Mouse (Mus musculus) forebrain, embryonic 11.5 days (tissue): ENCODE measurements around the gene Unc50. TPM values are rescaled to one million over a fixed set of nuclear protein-coding genes. Genes with fewer than 3 reads are reported as not detected.

Source experiments
- ATAC-seq: fragments of 200-750 bp; cut with Nextera tagmentation; replicated peaks from 2 replicates; pipeline ENCODE4 v1.8.0; 2017; ENCODE audit warnings: moderate TSS enrichment; ENCODE audit not compliant: low FRiP score
- DNase-seq: peaks from one replicate; pipeline ENCODE4 v3.0.0-alpha.2; 2017; ENCODE audit warnings: low spot score
- H3K27ac ChIP-seq: fragments of 300-500 bp; sonication (generic); 2 replicates; pipeline ENCODE4 v1.5.1; 2014; ENCODE audit warnings: low read depth, low read length
- H3K27me3 ChIP-seq: fragments of 300-500 bp; sonication (generic); 2 replicates; pipeline ENCODE4 v1.6.1; 2014; ENCODE audit warnings: mild to moderate bottlenecking, low read length, mixed read lengths; ENCODE audit not compliant: control insufficient read depth, insufficient read depth
- H3K36me3 ChIP-seq: fragments of 300-500 bp; sonication (generic); 2 replicates; pipeline ENCODE4 v1.6.1; 2014; ENCODE audit warnings: mild to moderate bottlenecking, low read length, moderate library complexity, mixed read lengths; ENCODE audit not compliant: control insufficient read depth, insufficient read depth
- H3K4me1 ChIP-seq: fragments of 300-500 bp; sonication (generic); replicated peaks from 2 replicates; pipeline ENCODE4 v1.6.1; 2014; ENCODE audit warnings: low read length, mixed read lengths; ENCODE audit not compliant: control insufficient read depth, insufficient read depth
- H3K4me2 ChIP-seq: fragments of 300-500 bp; sonication (generic); 2 replicates; pipeline ENCODE4 v1.6.1; 2014; ENCODE audit warnings: low read depth, mild to moderate bottlenecking, low read length, moderate library complexity, mixed read lengths; ENCODE audit not compliant: severe bottlenecking
- H3K4me3 ChIP-seq: fragments of 300-500 bp; sonication (generic); 2 replicates; pipeline ENCODE4 v1.5.1; 2014; ENCODE audit warnings: low read depth, low read length
- H3K9ac ChIP-seq: fragments of 300-500 bp; sonication (generic); 2 replicates; pipeline ENCODE4 v1.6.1; 2014; ENCODE audit warnings: low read length
- H3K9me3 ChIP-seq: fragments of 300-500 bp; sonication (generic); 2 replicates; pipeline ENCODE4 v1.6.1; 2016; ENCODE audit warnings: low read length, mixed read lengths; ENCODE audit not compliant: control insufficient read depth
- WGBS: fragments of 180-500 bp; shearing (Covaris S2); extraction: QIAGEN DNeasy Blood & Tissue Kit; methylation state at CpG from one replicate; pipeline ENCODE4 v1.1.7; 2014; 5-methylcytosine and 5-hydroxymethylcytosine counted together
- polyA plus RNA-seq: library from polyadenylated mRNA; unstranded; fragments of >200 nt; fragmentation: Nextera tagmentation; extraction: Ambion mirVana; gene quantifications from 2 replicates; pipeline ENCODE4 v1.2.1, GENCODE M21; 2014

Unc50 gene
- polyA plus RNA-seq, 1 experiment from 2014 or later, result 115 TPM

GRCm38 (mm10) chr1:37477250-37477649 is 47.3 kb downstream of the Unc50 start:
- ATAC-seq (no peak), DNase-seq (no peak)
- no peak overlapping the region for H3K4me2 ChIP-seq
- no peaks in the 10 kb centered on the region for H3K9me3 ChIP-seq
- no peaks in the 10 kb centered on the region for H3K4me1 ChIP-seq
- H3K27ac ChIP-seq, result no peak overlapping the region
- H3K9ac ChIP-seq, result no peak overlapping the region
- WGBS, result 93% methylated on average over 5 of the region's 5 CpGs
- no peaks in the 10 kb centered on the region for H3K27me3 ChIP-seq
- no peak overlapping the region for H3K4me3 ChIP-seq
- no peaks in the 10 kb centered on the region for H3K36me3 ChIP-seq

- Histone ChIP-seq H3K27me3 (no peaks in the 10 kb centered on the region), H3K9ac (no peak overlapping the region), H3K27ac (no peak overlapping the region), H3K4me1 (no peaks in the 10 kb centered on the region), H3K4me3 (no peak overlapping the region), H3K36me3 (no peaks in the 10 kb centered on the region), H3K4me2 (no peak overlapping the region), H3K9me3 (no peaks in the 10 kb centered on the region)
- no peak for DNase-seq
- ATAC-seq, result no peak
- 84% methylated on average over 5 of the region's 5 CpGs for WGBS
Measured at GRCm38 (mm10) chr1:37477928-37478327, 48.0 kb downstream of the Unc50 start.

GRCm38 (mm10) chr1:37478416-37478815 is 48.5 kb downstream of the Unc50 start:
- 83% methylated on average over 7 of the region's 7 CpGs for WGBS
- H3K27me3 ChIP-seq, result no peaks in the 10 kb centered on the region
- no peak overlapping the region for H3K4me3 ChIP-seq
- no peaks in the 10 kb centered on the region for H3K9me3 ChIP-seq
- DNase-seq (no peak), ATAC-seq (no peak)
- H3K9ac ChIP-seq, result no peak overlapping the region
- no peak overlapping the region for H3K27ac ChIP-seq
- H3K4me2 ChIP-seq, result no peak overlapping the region
- no peaks in the 10 kb centered on the region for H3K4me1 ChIP-seq
- H3K36me3 ChIP-seq, result no peaks in the 10 kb centered on the region

GRCm38 (mm10) chr1:37479074-37479473 is 49.1 kb downstream of the Unc50 start:
- WGBS, result 77% methylated on average over 9 of the region's 9 CpGs
- Histone ChIP-seq H3K27me3 (no peaks in the 10 kb centered on the region), H3K4me2 (no peak overlapping the region), H3K9ac (no peak overlapping the region), H3K4me1 (no peaks in the 10 kb centered on the region), H3K27ac (no peak overlapping the region), H3K4me3 (no peak overlapping the region), H3K36me3 (no peaks in the 10 kb centered on the region), H3K9me3 (no peaks in the 10 kb centered on the region)
- DNase-seq (no peak), ATAC-seq (no peak)

GRCm38 (mm10) chr1:37479759-37480158 is 49.8 kb downstream of the Unc50 start:
- WGBS, result 89% methylated on average over 8 of the region's 8 CpGs
- H3K9me3 ChIP-seq, result no peaks in the 10 kb centered on the region
- no peak for DNase-seq
- no peak for ATAC-seq
- H3K36me3 ChIP-seq, result no peaks in the 10 kb centered on the region
- no peak overlapping the region for H3K4me2 ChIP-seq
- no peak overlapping the region for H3K9ac ChIP-seq
- no peak overlapping the region for H3K4me3 ChIP-seq
- H3K27me3 ChIP-seq, result no peaks in the 10 kb centered on the region
- no peaks in the 10 kb centered on the region for H3K4me1 ChIP-seq
- no peak overlapping the region for H3K27ac ChIP-seq

- Histone ChIP-seq H3K4me3 (no peak overlapping the region), H3K9ac (no peak overlapping the region), H3K9me3 (no peaks in the 10 kb centered on the region), H3K4me2 (no peak overlapping the region), H3K36me3 (no peaks in the 10 kb centered on the region), H3K27ac (no peak overlapping the region), H3K4me1 (no peaks in the 10 kb centered on the region), H3K27me3 (no peaks in the 10 kb centered on the region)
- ATAC-seq (no peak), DNase-seq (no peak)
- 87% methylated on average over 6 of the region's 6 CpGs for WGBS
Measured at GRCm38 (mm10) chr1:37480731-37481130, 50.8 kb downstream of the Unc50 start.

GRCm38 (mm10) chr1:37481331-37481730 is 51.4 kb downstream of the Unc50 start:
- Histone ChIP-seq H3K27me3 (no peaks in the 10 kb centered on the region), H3K4me3 (no peak overlapping the region), H3K36me3 (no peaks in the 10 kb centered on the region), H3K9me3 (no peaks in the 10 kb centered on the region), H3K4me2 (no peak overlapping the region), H3K9ac (no peak overlapping the region), H3K27ac (no peak overlapping the region), H3K4me1 (no peaks in the 10 kb centered on the region)
- WGBS, result 93% methylated on average over 2 of the region's 2 CpGs
- ATAC-seq (no peak), DNase-seq (no peak)

- H3K27ac ChIP-seq, result no peak overlapping the region
- no peaks in the 10 kb centered on the region for H3K36me3 ChIP-seq
- no peaks in the 10 kb centered on the region for H3K27me3 ChIP-seq
- ATAC-seq (no peak), DNase-seq (no peak)
- WGBS, result 90% methylated on average over 4 of the region's 4 CpGs
- H3K4me3 ChIP-seq, result no peak overlapping the region
- H3K9ac ChIP-seq, result no peak overlapping the region
- no peaks in the 10 kb centered on the region for H3K4me1 ChIP-seq
- no peaks in the 10 kb centered on the region for H3K9me3 ChIP-seq
- H3K4me2 ChIP-seq, result no peak overlapping the region
Measured at GRCm38 (mm10) chr1:37484612-37485011, 54.7 kb downstream of the Unc50 start.

GRCm38 (mm10) chr1:37486439-37486838 is 56.5 kb downstream of the Unc50 start:
- Histone ChIP-seq H3K36me3 (no peaks in the 10 kb centered on the region), H3K27me3 (no peaks in the 10 kb centered on the region), H3K4me3 (no peak overlapping the region), H3K4me2 (no peak overlapping the region), H3K9ac (no peak overlapping the region), H3K4me1 (no peaks in the 10 kb centered on the region), H3K9me3 (no peaks in the 10 kb centered on the region), H3K27ac (no peak overlapping the region)
- DNase-seq, result no peak
- WGBS, result 91% methylated on average over 1 of the region's 1 CpGs
- ATAC-seq, result no peak
